Mouse (Mus musculus): ENCODE measurements at regions not wholly inside any gene's neighbourhood (a gene's known extent, or its start where the extent isn't known, plus 50 kb on each side); places are given as distances from the start of the nearest gene placed in this dataset.
"Not testable (repeated sequence)": the region's sequence is repeated elsewhere in the genome, so short reads cannot be mapped to it uniquely, and the experiment has no call there.

DNA sequence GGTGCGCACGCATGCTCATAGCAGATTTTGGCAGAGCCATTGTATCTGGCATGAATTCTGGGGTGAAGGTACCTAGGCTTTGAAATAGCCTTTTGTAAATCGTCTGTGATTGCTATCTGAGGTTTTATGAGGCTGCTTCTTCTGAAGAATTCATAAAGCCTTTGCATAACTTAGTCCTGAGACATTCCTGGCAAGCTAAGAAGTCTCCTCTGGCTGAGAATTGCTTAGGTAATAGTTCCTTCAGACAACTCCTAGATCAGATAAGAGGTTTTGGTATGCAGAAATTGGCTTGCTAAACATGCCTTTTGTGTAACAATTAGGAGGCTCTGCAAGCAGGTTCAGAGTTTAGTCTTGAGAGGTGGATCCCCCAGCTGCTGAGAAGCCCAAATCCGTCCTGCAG, 82.7 kb downstream of the Pmp22 start:
- no peak for DNase-seq (ENCODE audit: low read depth, low spot score)

DNA sequence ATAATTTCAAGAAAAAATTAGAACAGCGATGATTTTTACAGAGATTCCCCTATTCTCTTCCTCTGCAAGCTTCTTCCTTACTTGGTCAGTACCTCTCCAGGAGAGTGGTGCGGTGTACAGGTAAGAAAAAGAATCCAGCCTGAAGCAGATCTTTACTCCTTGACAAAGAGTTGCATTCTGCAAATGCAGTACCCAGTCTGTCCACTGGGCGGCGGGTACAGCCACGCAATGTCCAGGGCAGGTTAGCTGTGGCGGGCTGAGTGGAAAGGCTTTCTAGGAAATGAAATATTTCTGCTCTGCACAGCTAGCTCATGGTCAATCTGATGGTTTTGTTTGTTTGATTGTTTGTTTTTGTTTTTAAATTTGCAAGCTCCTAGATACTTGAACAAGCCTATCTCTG, 84.3 kb downstream of the Pmp22 start:
- DNase-seq (ENCODE audit: low read depth, low spot score): peak; percentile 65

- DNase-seq (ENCODE audit: low read depth, low spot score): no peak
Observed at GRCm38 (mm10) chr11:63213901-63214425, 85.2 kb downstream of the Pmp22 start.

GRCm38 (mm10) chr11:63215993-63216392, 87.2 kb downstream of the Pmp22 start:
- no peak for DNase-seq (ENCODE audit: low read depth, low spot score)

DNA sequence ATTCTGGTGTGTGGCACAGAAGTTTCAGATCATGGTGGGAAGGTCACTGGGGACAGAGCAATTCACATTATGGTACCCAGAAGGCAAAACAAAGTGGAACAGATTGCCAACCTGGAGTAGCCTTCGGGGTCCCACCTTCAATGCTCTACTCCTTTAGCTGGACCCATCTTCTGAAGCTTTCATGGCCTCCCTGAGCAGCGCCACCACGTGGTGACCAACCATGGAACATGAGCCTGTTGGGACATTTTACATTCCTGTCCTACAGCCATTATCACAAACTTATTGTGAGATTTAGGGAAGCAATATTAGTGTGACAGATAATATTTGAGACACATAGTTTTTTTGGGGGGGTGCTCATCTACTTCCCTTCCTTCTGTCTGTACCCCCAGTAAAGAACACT, 88.3 kb downstream of the Pmp22 start:
- DNase-seq (ENCODE audit: low read depth, low spot score): no peak

DNA sequence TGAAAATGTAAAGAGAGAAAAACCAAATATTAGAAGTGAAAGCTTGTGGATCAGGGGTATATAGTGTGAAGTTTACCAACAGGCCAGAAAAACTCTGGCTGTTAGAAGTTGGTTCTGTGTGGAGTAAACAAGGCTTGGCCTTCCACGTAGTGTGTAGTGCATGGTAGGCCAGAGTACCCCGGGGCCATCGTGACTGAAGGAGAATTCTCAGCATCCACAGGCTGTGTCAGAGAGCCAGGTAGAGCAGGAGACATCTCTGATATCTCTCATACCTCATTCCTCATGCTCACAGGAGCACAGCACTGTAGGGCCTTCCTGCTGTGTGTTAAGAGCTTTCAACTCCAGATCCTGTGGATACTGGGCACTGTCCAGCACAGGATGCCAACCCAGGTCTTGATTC, 97.7 kb downstream of the Pmp22 start:
- DNase-seq (ENCODE audit: low read depth, low spot score): no peak

DNA sequence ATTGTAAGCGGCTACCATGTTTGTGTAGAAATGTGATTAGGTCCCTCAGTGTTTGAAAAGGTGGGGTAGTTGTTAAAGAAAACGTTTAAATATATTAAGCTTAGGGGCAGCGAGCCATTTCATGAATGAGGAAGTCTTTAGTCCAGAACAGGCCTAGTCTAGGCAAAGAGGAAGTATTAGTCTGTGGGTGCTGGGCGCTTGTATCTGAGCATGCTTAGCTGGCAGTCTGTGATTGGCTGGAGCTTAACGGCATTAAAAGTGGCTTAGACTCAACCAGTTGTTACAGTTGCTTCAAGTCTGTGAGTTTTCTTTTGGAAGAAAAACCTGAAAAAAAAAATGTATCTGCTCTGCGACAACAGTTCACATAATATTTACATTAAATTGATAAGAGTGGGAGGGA, 102.0 kb downstream of the Pmp22 start:
- DNase-seq (ENCODE audit: low read depth, low spot score): no peak

DNA sequence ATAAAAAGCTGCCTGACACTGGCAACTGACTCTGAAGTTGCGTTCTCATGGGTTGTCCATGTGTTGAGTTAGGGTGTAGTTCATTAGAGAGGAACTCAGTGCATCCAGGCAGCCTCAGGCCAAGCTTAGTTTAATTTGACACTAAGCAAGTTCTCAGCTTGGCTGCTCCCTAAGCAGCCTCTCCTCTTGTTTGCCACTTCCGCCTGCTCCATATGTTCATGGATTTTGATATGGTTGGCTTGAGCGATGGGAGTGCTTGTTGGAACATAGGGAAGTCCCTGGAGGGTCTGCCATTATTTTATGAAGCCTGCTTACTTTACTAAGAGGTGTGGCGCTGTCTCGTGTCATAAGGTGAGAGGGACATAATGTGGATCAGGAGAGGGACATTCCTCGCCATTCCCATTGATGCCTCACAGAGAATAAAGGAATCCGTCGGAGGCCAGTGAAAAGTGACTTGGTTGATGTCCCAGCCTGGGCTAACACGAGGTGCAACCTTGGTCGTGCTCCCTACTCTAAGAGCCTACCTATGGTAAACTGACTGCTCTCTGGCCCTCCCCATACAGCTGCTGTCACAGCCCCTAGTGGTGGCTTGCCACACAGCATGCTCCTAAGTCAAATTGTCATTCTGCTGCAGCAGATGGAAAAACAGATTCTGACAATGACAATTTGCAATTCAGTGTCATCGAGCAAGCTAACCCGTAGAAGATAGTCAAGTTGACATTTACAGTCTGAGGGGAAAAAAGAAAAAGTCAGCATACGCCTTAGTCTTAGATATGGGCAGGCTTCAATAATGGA, 104.6 kb downstream of the Pmp22 start:
- DNase-seq (ENCODE audit: low read depth, low spot score): peak; percentile 1

DNA sequence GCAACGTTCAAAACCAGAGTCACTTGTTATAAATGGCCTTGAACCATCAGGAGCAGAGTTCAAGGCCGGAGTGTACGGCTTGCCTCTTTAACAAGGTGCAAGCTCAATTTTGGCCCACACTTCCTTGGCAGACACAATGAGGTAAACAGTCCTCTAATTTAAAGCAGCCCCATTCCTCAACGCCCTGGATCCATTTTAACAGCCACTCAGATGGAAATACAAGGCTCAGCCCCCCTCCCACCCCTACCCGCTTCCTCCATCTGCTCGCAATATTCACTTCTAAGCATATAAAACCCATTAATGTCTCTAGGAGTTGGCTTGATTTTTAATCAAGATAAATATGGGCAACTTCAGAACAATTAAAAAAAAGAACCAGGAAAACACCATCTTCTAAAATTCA, 105.7 kb downstream of the Pmp22 start:
- DNase-seq (ENCODE audit: low read depth, low spot score): no peak

DNA sequence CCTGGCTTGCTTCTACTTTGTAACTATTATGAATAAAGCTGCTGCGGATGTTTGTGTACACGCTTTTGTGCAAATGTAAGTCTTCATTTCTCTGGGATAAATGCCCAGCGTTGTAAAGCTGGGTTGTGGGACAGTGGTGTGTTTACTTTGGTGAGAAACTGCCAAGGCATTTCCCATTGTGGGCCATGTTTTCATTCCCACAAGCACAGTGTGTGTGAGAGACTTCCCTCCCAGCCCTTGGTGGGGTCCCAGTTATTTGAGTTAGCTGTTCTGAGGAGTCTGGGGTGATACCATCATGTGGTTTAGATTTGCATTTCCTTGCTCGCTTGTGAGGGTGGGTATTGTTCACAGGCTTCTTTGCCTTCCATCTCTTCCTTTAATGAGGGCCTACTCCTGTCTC, 109.9 kb downstream of the Pmp22 start:
- no peak for DNase-seq (ENCODE audit: low read depth, low spot score)

DNA sequence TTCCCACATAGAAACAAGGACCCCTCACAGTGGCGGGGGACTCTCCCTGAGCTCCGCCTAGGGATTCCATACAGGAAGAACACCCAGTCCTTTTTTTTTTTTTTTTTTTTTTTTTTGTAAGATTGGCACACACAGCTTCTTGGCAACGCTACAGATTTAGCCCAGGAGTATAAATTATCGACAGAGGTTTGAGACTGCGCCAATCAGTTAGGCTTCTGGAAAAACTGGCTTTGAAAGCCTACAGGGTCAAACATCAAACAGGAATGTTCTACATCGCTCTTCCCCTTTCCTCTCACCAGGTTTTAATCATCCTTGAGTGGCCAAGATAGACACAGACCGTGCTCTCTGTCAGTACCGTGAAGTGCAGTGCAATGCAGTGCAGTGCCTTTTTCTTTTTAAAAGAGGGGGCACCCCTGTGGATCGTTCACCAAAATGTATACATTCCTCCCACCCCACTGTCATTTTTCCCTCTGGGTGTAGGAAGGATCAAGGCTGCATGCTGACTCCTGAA, 115.2 kb downstream of the Pmp22 start:
- DNase-seq (ENCODE audit: low read depth, low spot score): no peak

DNA sequence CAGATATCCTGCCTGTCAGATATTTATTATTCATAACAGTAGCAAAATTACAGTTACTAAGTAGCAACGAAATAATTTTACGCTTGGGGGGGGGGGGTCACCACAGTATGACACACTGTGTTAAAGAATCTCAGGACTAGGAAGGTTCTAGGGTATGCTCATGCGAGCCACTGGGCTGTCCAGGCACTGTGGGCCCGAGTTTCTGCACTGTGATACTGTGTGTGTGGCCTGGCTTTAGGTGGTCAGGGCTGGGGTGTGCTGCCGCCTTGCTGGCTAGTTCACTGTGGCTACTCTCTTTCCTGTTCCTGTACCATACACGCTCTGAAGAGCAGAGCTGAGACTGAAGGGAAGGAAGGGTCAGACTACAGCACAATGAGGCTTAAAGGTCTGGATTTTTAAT, 116.3 kb downstream of the Pmp22 start:
- no peak for DNase-seq (ENCODE audit: low read depth, low spot score)

- DNase-seq (ENCODE audit: low read depth, low spot score): no peak
Observed at GRCm38 (mm10) chr11:63246052-63246661, 117.4 kb downstream of the Pmp22 start.

- no peak for DNase-seq (ENCODE audit: low read depth, low spot score)
Observed at GRCm38 (mm10) chr11:63252012-63252856, 123.5 kb downstream of the Pmp22 start.

- DNase-seq (ENCODE audit: low read depth, low spot score): no peak
Observed at GRCm38 (mm10) chr11:63252968-63253602, 124.3 kb downstream of the Pmp22 start.

DNA sequence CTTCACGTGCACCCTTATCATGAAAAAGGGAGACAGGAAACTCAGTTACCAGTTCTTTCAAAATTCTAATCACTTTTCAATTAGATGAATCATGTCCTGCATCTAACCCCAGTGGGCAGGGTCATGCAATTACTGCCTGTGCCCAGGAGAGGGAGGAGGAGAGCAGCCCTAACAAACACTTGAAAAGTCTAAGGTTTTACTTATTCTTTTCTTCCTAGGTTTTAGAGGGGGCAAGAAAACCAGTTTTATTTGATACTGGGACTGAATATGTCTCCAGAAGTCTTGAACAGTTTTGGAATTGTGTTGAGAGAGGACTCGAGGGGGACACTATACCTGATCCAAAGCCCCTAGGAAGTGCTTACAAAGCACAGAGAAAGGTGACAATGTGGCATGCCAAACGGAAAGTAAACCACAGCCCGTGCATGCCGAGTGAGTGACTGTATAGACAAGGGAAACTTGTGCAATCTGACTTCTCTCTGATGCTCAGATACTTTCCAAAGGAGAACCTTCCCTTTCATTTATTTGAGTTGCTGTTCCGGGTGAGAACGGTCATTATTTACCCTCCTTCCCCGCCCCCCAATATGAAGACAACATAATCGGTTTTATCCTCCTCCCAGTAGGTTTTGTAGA, 135.8 kb downstream of the Pmp22 start:
- DNase-seq (ENCODE audit: low read depth, low spot score): peak; percentile 38

GRCm38 (mm10) chr11:63266290-63266689, 137.5 kb downstream of the Pmp22 start:
- DNase-seq (ENCODE audit: low read depth, low spot score): not testable (repeated sequence)

DNA sequence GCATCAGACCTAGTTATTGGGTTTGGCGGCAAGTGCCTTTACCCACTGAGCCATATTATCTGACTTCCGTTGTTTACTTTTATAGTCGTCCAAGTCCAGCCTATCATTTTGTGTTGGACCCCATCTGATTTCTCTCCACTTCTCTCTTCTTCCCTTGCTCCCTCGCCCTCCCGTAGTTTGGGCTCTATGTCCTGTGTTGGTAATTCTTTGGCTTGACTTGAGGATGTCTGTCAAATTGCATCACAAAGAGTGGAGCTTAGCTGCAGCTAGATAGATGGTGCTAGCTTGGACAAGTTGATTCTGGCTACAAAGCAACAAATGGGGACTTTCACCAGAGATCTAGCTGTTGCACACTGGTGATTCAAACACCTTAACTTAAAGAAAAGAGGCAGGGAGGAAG, 147.9 kb downstream of the Pmp22 start:
- DNase-seq (ENCODE audit: low read depth, low spot score): no peak

GRCm38 (mm10) chr11:63281839-63282238, 153.1 kb downstream of the Pmp22 start:
- DNase-seq (ENCODE audit: low read depth, low spot score): no peak

- no peak for DNase-seq (ENCODE audit: low read depth, low spot score)
Observed at GRCm38 (mm10) chr11:63282541-63282940, 153.8 kb downstream of the Pmp22 start.

- no peak for DNase-seq (ENCODE audit: low read depth, low spot score)
Observed at GRCm38 (mm10) chr11:63286026-63286425, 157.2 kb downstream of the Pmp22 start.
